Mouse (Mus musculus): ENCODE data around the gene Fcor. TPM values are rescaled to one million over a fixed set of nuclear protein-coding genes. Genes with fewer than 3 reads are reported as not detected.

The Fcor gene
- polyA plus RNA-seq (2016; fragmentation: Nextera tagmentation; extraction: Ambion mirVana) = 11.5 and 16.5 TPM in 2 replicates

- Histone ChIP-seq H3K4me3 (peak within 1 kb of the TSS; percentile 49), H3K9ac (peak within 1 kb of the TSS; percentile 51), H3K27me3 (no peaks in the 10 kb centered on the region), H3K9me3 (no peaks in the 10 kb centered on the region), H3K36me3 (no peaks in the 10 kb centered on the region), H3K4me2 (replicated peaks) (peak within 1 kb of the TSS; percentile 53), H3K4me1 (no peaks in the 10 kb centered on the region), H3K27ac (peak within 1 kb of the TSS; percentile 67)
- peak; percentile 85 for ATAC-seq (ENCODE audit: insufficient number of reproducible peaks, insufficient read depth, low FRiP score, low TSS enrichment)
- under 1% methylated on average over 23 of the region's 23 CpGs for WGBS
These were observed at the start of gene Fcor for GRCm38 (mm10) chr8:3671980-3672491. Gene Fcor (minus strand): TSS chr8:3672362.

GRCm38 (mm10) chr8:3721041-3721440, 48.9 kb upstream of the Fcor start:
- H3K36me3 ChIP-seq = no peaks in the 10 kb centered on the region
- no peak overlapping the region for H3K9ac ChIP-seq
- ATAC-seq (ENCODE audit: insufficient number of reproducible peaks, insufficient read depth, low FRiP score, low TSS enrichment) = no peak
- H3K27ac ChIP-seq = no peak overlapping the region
- H3K4me1 ChIP-seq = no peaks in the 10 kb centered on the region
- H3K4me2 ChIP-seq (replicated peaks) = no peak overlapping the region
- WGBS = 61% methylated on average over 1 of the region's 1 CpGs
- no peak overlapping the region for H3K4me3 ChIP-seq
- no peaks in the 10 kb centered on the region for H3K27me3 ChIP-seq
- no peaks in the 10 kb centered on the region for H3K9me3 ChIP-seq

DNA sequence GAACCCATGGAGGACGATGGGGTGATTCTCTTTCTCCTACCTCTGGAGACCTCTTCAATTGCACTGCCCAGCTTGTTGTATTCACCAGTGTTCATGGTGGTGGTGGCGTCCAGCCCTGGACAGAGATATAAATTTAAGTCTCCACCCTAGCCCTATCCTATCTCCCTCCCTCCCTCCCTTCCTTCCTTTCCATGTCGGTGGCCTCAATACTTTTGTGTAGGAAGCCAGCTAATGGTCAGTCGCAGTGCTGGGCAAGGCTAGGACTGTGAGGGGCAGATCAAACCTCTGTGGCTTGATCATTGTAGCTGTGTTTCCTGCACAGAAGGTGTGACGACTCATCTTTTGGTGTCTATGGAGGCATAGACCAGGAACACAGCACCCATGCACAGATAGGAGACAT, 48.4 kb upstream of the Fcor start, which contains the start of gene Clec4g:
Gene Clec4g (minus strand): TSS at position 101 of the 400 bp plus-strand sequence.
- no peaks in the 10 kb centered on the region for H3K4me1 ChIP-seq
- no peak within 1 kb of the TSS for H3K4me3 ChIP-seq
- no peak within 1 kb of the TSS for H3K27ac ChIP-seq
- no peaks in the 10 kb centered on the region for H3K36me3 ChIP-seq
- no peak within 1 kb of the TSS for H3K4me2 ChIP-seq (replicated peaks)
- ATAC-seq (ENCODE audit: insufficient number of reproducible peaks, insufficient read depth, low FRiP score, low TSS enrichment) = no peak
- no peak within 1 kb of the TSS for H3K9ac ChIP-seq
- no peaks in the 10 kb centered on the region for H3K27me3 ChIP-seq
- 78% methylated on average over 5 of the region's 5 CpGs for WGBS
- H3K9me3 ChIP-seq = no peaks in the 10 kb centered on the region

- 16% methylated on average over 14 of the region's 14 CpGs for WGBS
- Histone ChIP-seq H3K4me3 (no peak overlapping the region), H3K27me3 (no peaks in the 10 kb centered on the region), H3K27ac (no peak overlapping the region), H3K36me3 (no peaks in the 10 kb centered on the region), H3K9me3 (no peaks in the 10 kb centered on the region), H3K4me2 (replicated peaks) (no peak overlapping the region), H3K9ac (no peak overlapping the region), H3K4me1 (no peaks in the 10 kb centered on the region)
- 0 out of 2 replicates have a peak, but pooled peaks have one; percentile 50 for ATAC-seq (ENCODE audit: insufficient number of reproducible peaks, insufficient read depth, low FRiP score, low TSS enrichment)
These were observed 46.4 kb upstream of the Fcor start for GRCm38 (mm10) chr8:3718559-3718958.

DNA sequence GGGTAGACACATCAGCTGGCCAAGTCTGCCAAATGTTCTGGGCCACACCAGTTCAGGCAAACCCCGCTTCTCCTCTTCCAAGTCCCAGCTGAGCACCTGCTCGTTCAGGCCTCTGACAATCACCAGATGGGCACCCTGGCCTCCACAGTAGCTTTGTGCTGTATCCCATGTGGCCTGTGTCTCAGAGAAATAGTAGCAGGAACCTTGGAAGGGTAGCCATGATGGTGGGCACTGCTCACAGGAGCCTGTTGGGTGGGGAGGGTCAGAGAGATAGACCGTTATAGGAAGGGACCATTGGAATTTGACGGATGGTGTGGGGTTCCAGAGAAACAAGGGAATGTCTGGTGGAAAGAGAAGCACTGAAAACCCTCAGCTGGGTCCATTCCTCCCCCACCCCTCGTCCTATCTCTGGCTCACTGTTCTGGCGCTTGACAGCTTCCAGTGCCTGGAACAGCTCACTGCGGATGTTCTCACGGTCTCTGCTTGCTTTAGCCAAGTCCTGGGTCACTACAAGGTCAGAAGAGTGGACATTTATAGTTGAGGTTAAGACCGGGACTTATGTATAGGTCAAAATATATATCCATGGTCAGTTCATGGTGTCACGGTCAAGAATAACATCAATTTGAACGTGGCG, 45.3 kb upstream of the Fcor start:
- ATAC-seq (ENCODE audit: insufficient number of reproducible peaks, insufficient read depth, low FRiP score, low TSS enrichment) = no peak
- Histone ChIP-seq H3K36me3 (no peaks in the 10 kb centered on the region), H3K9ac (no peak overlapping the region), H3K4me2 (replicated peaks) (no peak overlapping the region), H3K4me3 (no peak overlapping the region), H3K4me1 (no peaks in the 10 kb centered on the region), H3K27ac (no peak overlapping the region), H3K27me3 (no peaks in the 10 kb centered on the region), H3K9me3 (no peaks in the 10 kb centered on the region)
- 82% methylated on average over 12 of the region's 12 CpGs for WGBS

DNA sequence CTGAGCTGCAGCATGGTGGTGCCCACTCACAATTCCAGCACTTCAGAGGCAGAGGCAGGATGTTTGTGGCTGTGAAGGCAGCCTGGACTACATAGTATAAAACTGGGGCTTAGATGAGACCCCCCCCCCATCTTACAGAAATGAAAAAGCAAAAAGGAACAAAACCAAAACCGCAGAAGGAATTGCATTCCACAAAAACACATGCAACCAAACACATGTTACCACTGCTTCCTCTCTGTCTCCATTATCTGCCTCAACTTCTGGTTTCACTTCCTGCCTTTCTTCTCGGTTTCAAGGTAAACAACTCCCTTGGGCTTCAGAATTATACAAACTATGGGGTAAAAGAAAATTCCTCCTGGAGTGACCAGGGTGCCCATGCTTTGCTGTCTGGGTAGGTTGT, 39.5 kb upstream of the Fcor start:
- WGBS = 55% methylated on average over 2 of the region's 2 CpGs
- no peaks in the 10 kb centered on the region for H3K27me3 ChIP-seq
- no peak for ATAC-seq (ENCODE audit: insufficient number of reproducible peaks, insufficient read depth, low FRiP score, low TSS enrichment)
- H3K9ac ChIP-seq = no peak overlapping the region
- no peak overlapping the region for H3K4me3 ChIP-seq
- H3K36me3 ChIP-seq = no peaks in the 10 kb centered on the region
- H3K4me1 ChIP-seq = no peaks in the 10 kb centered on the region
- H3K4me2 ChIP-seq (replicated peaks) = no peak overlapping the region
- H3K27ac ChIP-seq = no peak overlapping the region
- H3K9me3 ChIP-seq = no peaks in the 10 kb centered on the region

DNA sequence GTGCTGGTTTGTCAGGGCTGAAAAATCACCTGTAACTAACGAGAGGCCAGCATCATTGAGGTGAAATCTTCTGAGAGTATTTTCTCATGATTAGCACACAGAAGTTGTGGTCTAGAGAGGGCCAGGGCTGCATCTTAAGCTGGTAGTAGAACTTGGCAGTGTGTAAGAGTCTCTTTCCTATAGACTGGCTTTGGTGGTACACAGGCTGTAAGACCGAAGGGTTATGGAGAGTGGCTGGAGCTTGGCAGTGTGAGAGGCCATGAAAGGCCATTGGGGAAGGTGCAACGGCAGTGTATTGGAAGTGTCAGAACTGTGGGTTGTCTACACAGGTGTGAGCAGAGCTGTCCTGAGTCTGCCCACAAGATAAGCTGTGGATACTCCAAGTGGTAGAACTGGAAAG, 38.1 kb upstream of the Fcor start:
- no peak for ATAC-seq (ENCODE audit: insufficient number of reproducible peaks, insufficient read depth, low FRiP score, low TSS enrichment)
- no peak overlapping the region for H3K4me3 ChIP-seq
- H3K9ac ChIP-seq = no peak overlapping the region
- no peak overlapping the region for H3K4me2 ChIP-seq (replicated peaks)
- H3K27me3 ChIP-seq = no peaks in the 10 kb centered on the region
- H3K9me3 ChIP-seq = no peaks in the 10 kb centered on the region
- H3K27ac ChIP-seq = no peak overlapping the region
- no peaks in the 10 kb centered on the region for H3K4me1 ChIP-seq
- WGBS = 77% methylated on average over 3 of the region's 3 CpGs
- no peaks in the 10 kb centered on the region for H3K36me3 ChIP-seq

DNA sequence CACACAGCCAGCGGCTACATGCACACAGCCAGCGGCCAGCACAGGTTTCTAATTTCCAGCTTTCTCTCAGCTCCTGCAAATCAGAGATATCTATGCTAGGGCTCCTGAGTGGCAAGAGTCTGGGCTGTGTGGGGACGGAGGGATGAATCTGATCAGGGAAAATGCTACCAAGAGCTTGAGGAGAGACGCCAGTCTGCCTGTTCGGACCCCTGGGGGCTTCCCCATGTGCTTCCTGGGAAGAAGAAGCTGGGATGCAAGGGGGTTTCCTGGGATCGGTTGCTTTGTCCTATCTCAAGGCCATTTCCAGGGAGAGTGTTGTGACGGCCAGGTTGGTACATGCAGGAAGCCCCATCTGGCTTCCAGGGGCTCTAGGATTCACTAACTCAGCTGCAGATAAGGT, 35.4 kb upstream of the Fcor start:
- WGBS = 64% methylated on average over 7 of the region's 7 CpGs
- Histone ChIP-seq H3K4me3 (no peak overlapping the region), H3K36me3 (no peaks in the 10 kb centered on the region), H3K9ac (no peak overlapping the region), H3K4me2 (replicated peaks) (no peak overlapping the region), H3K27me3 (no peaks in the 10 kb centered on the region), H3K9me3 (no peaks in the 10 kb centered on the region), H3K27ac (no peak overlapping the region), H3K4me1 (no peaks in the 10 kb centered on the region)
- ATAC-seq (ENCODE audit: insufficient number of reproducible peaks, insufficient read depth, low FRiP score, low TSS enrichment) = no peak

DNA sequence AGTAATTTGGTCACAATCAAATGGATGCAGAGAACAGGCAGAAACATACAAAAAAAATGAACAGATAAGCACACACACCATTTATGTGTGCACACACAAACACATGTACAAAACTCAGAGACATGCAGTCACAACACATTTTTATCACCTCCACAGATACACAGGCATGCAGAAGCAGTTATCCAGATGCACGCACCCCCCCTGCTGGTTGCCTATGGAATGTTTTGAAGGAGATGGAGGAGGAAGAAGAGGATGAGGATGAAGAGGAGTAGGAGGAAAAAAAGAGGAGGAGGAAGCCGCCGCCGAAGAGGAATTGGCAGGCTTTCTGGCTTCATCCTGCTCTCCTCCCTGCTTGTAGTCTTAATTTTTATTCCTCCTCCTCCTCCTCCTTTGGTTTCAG, 33.5 kb upstream of the Fcor start:
- Histone ChIP-seq H3K4me2 (replicated peaks) (no peak overlapping the region), H3K4me1 (no peaks in the 10 kb centered on the region), H3K36me3 (no peaks in the 10 kb centered on the region), H3K9ac (no peak overlapping the region), H3K27me3 (no peaks in the 10 kb centered on the region), H3K9me3 (no peaks in the 10 kb centered on the region), H3K27ac (no peak overlapping the region), H3K4me3 (no peak overlapping the region)
- no peak for ATAC-seq (ENCODE audit: insufficient number of reproducible peaks, insufficient read depth, low FRiP score, low TSS enrichment)
- 77% methylated on average over 4 of the region's 4 CpGs for WGBS

DNA sequence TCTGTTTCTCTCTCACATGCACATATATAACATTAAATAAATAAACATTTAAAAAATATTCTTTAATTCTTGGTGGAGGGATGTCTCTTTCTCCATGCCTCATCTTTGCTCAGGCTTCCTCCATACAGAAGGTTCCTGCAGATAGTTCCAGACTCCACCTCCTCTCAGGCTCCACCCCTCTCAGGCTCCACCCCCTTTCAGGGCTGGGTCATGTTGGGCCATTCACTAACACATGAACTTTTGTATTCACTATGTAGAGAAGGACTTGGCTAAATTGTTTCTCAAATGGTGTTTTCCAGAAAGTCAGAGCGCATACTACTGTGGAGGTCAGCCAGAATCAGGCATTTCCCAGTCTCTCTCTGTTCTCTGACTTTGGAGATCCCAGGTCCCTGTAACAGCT, 29.3 kb upstream of the Fcor start:
- Histone ChIP-seq H3K36me3 (no peaks in the 10 kb centered on the region), H3K4me2 (replicated peaks) (no peak overlapping the region), H3K4me1 (no peaks in the 10 kb centered on the region), H3K9ac (no peak overlapping the region), H3K27me3 (no peaks in the 10 kb centered on the region), H3K4me3 (no peak overlapping the region), H3K27ac (no peak overlapping the region), H3K9me3 (no peaks in the 10 kb centered on the region)
- no peak for ATAC-seq (ENCODE audit: insufficient number of reproducible peaks, insufficient read depth, low FRiP score, low TSS enrichment)
- 97% methylated on average over 1 of the region's 1 CpGs for WGBS

- no peak within 1 kb of the TSS for H3K27ac ChIP-seq
- no peaks in the 10 kb centered on the region for H3K4me1 ChIP-seq
- H3K27me3 ChIP-seq = 0 out of 2 replicates have a peak, but pooled peaks cover 4% of the 10 kb centered on the region
- no peaks in the 10 kb centered on the region for H3K9me3 ChIP-seq
- H3K9ac ChIP-seq = no peak within 1 kb of the TSS
- 82% methylated on average over 3 of the region's 3 CpGs for WGBS
- no peak within 1 kb of the TSS for H3K4me3 ChIP-seq
- ATAC-seq (ENCODE audit: insufficient number of reproducible peaks, insufficient read depth, low FRiP score, low TSS enrichment) = no peak
- no peaks in the 10 kb centered on the region for H3K36me3 ChIP-seq
- H3K4me2 ChIP-seq (replicated peaks) = no peak within 1 kb of the TSS
These were observed 22.0 kb upstream of the Fcor start, which contains the start of gene Fcer2a for GRCm38 (mm10) chr8:3694121-3694520. Gene Fcer2a (minus strand): TSS chr8:3694175.

DNA sequence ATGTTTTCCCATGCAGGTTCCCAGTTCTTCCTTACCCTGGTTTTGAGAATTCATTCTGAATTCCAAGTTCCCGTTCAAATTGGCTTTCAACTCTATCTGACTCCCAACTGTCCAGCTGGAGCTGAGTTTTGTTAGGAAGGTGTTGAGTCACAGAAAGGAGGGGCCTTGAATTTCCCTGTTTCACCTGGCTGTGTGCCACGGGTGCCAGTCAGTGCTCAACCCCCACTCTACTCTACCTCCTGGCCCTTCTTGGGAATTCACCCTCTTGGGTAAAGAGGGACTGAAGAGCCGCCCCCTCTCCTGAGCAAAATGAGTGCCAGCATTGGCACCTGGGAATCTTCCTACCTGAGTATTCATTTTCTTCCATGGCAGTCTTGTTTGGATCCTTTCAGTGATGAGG, 18.6 kb upstream of the Fcor start:
- Histone ChIP-seq H3K4me2 (replicated peaks) (no peak overlapping the region), H3K27me3 (0 out of 2 replicates have a peak, but pooled peaks cover 4% of the 10 kb centered on the region), H3K27ac (no peak overlapping the region), H3K4me1 (no peaks in the 10 kb centered on the region), H3K9me3 (no peaks in the 10 kb centered on the region), H3K9ac (no peak overlapping the region), H3K4me3 (no peak overlapping the region), H3K36me3 (no peaks in the 10 kb centered on the region)
- ATAC-seq (ENCODE audit: insufficient number of reproducible peaks, insufficient read depth, low FRiP score, low TSS enrichment) = no peak
- WGBS = 78% methylated on average over 3 of the region's 3 CpGs
